Mouse (Mus musculus): ENCODE data around the gene Hip1.

GRCm38 (mm10) chr5:135399382-135399781, 145.5 kb downstream of the Hip1 start:
- TF ChIP-seq CTCF (IDR thresholded peaks at IDR 0.05; ENCODE audit: extremely low read depth, insufficient read length, insufficient replicate concordance, low read depth, low read length) (no peak), POLR2A (IDR thresholded peaks at IDR 0.05; ENCODE audit: low read depth, low read length) (no peak)
